Mouse (Mus musculus): ENCODE data around the gene Epha1. TPM values are rescaled to one million over a fixed set of nuclear protein-coding genes. Genes with fewer than 3 reads are reported as not detected.

Epha1 gene
- polyA plus RNA-seq, 1 experiment from 2014 or later: 13.7 TPM

DNA sequence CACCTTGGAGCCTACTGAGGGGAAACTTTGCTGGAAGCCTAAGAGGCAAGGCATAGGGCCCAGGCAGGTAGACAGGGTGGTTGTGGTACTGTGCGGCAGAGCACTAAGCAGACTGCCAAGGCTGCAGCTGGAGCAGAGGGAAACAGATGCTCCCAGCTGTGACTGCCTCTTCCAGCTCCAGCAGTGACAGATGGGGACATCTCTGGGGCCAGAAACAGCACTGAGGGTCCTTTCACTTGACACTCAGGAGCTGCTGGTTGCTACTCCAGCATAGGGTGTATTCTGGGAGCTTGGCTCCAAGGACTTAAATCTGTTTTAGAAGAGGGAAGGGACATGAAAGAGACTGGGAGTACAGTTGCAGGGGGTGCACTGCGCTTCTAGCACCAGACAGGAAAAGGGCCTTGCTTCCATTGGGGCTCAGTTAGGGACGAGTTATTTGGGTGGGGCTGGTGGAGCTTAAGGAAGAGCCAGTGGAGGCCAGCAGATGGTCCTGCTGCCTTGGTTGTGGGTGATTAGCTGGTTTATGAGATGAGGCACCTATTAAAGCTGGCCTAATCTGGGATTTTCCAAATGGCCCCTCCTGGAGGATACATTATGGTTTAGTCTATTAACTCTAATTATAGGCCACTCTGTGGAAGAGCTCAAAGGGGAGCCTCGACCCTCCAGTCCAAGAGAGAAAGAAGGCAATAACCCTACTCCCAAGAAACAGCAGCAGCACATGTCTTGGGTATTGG, 2.3 kb downstream of the Epha1 start:
- no peaks in the 10 kb centered on the region; the same call in 1 of the 2 replicates for H3K36me3 ChIP-seq (ENCODE audit: control insufficient read depth, insufficient read depth)
- H3K9me3 ChIP-seq (ENCODE audit: control insufficient read depth): no peaks in the 10 kb centered on the region
- no peak for ATAC-seq
- H3K27me3 ChIP-seq (replicated peaks; ENCODE audit: control insufficient read depth, insufficient read depth, low read length): no peaks in the 10 kb centered on the region
- peaks cover 4% of the 10 kb centered on the region; the same call in 1 of the 2 replicates for H3K4me1 ChIP-seq (replicated peaks; ENCODE audit: control insufficient read depth, insufficient read depth, low read length)
- H3K4me2 ChIP-seq (replicated peaks; ENCODE audit: low read depth): no peak overlapping the region
- no peak overlapping the region for H3K9ac ChIP-seq (ENCODE audit: low read depth, low read length)
- 61% methylated on average over 4 of the region's 4 CpGs for WGBS
- peak overlapping the region; percentile 68 for H3K27ac ChIP-seq (ENCODE audit: low read depth, low read length)
- H3K4me3 ChIP-seq (ENCODE audit: low read depth, low read length): no peak overlapping the region
- TF ChIP-seq CTCF (IDR thresholded peaks at IDR 0.05; ENCODE audit: low read depth): no peak

- no peak for TF ChIP-seq CTCF (IDR thresholded peaks at IDR 0.05; ENCODE audit: low read depth)
- peak; percentile 80 for ATAC-seq
- Histone ChIP-seq H3K9me3 (ENCODE audit: control insufficient read depth) (no peaks in the 10 kb centered on the region), H3K4me1 (replicated peaks; ENCODE audit: control insufficient read depth, insufficient read depth, low read length) (peaks cover 4% of the 10 kb centered on the region; the same call in 1 of the 2 replicates), H3K4me2 (replicated peaks; ENCODE audit: low read depth) (no peak overlapping the region), H3K9ac (ENCODE audit: low read depth, low read length) (no peak overlapping the region), H3K27ac (ENCODE audit: low read depth, low read length) (0 out of 2 replicates have a peak overlapping the region, but pooled peaks have one; percentile 23), H3K27me3 (replicated peaks; ENCODE audit: control insufficient read depth, insufficient read depth, low read length) (no peaks in the 10 kb centered on the region), H3K4me3 (ENCODE audit: low read depth, low read length) (no peak overlapping the region), H3K36me3 (ENCODE audit: control insufficient read depth, insufficient read depth) (peaks cover 1% of the 10 kb centered on the region; the same call in 1 of the 2 replicates)
- WGBS: 22% methylated on average over 3 of the region's 3 CpGs
These were observed 3.2 kb downstream of the Epha1 start for GRCm38 (mm10) chr6:42369870-42370269.

GRCm38 (mm10) chr6:42365215-42365614, 7.9 kb downstream of the Epha1 start:
- TF ChIP-seq CTCF (IDR thresholded peaks at IDR 0.05; ENCODE audit: low read depth): no peak
- 90% methylated on average over 6 of the region's 6 CpGs for WGBS
- no peak for ATAC-seq
- no peak overlapping the region for H3K9ac ChIP-seq (ENCODE audit: low read depth, low read length)
- no peaks in the 10 kb centered on the region for H3K27me3 ChIP-seq (replicated peaks; ENCODE audit: control insufficient read depth, insufficient read depth, low read length)
- peaks cover 41% of the 10 kb centered on the region for H3K36me3 ChIP-seq (ENCODE audit: control insufficient read depth, insufficient read depth)
- no peak overlapping the region for H3K4me2 ChIP-seq (replicated peaks; ENCODE audit: low read depth)
- H3K4me1 ChIP-seq (replicated peaks; ENCODE audit: control insufficient read depth, insufficient read depth, low read length): no peaks in the 10 kb centered on the region
- H3K27ac ChIP-seq (ENCODE audit: low read depth, low read length): no peak overlapping the region
- no peaks in the 10 kb centered on the region for H3K9me3 ChIP-seq (ENCODE audit: control insufficient read depth)
- no peak overlapping the region for H3K4me3 ChIP-seq (ENCODE audit: low read depth, low read length)

- no peaks in the 10 kb centered on the region for H3K9me3 ChIP-seq (ENCODE audit: control insufficient read depth)
- no peak overlapping the region for H3K4me2 ChIP-seq (replicated peaks; ENCODE audit: low read depth)
- H3K4me3 ChIP-seq (ENCODE audit: low read depth, low read length): no peak overlapping the region
- no peaks in the 10 kb centered on the region for H3K4me1 ChIP-seq (replicated peaks; ENCODE audit: control insufficient read depth, insufficient read depth, low read length)
- no peak overlapping the region for H3K9ac ChIP-seq (ENCODE audit: low read depth, low read length)
- H3K27ac ChIP-seq (ENCODE audit: low read depth, low read length): no peak overlapping the region
- TF ChIP-seq CTCF (IDR thresholded peaks at IDR 0.05; ENCODE audit: low read depth): no peak
- WGBS: 93% methylated on average over 15 of the region's 15 CpGs
- ATAC-seq: no peak
- peaks cover 48% of the 10 kb centered on the region for H3K36me3 ChIP-seq (ENCODE audit: control insufficient read depth, insufficient read depth)
- H3K27me3 ChIP-seq (replicated peaks; ENCODE audit: control insufficient read depth, insufficient read depth, low read length): no peaks in the 10 kb centered on the region
These were observed 8.5 kb downstream of the Epha1 start for GRCm38 (mm10) chr6:42364607-42365006.

- no peak overlapping the region for H3K9ac ChIP-seq (ENCODE audit: low read depth, low read length)
- TF ChIP-seq CTCF (IDR thresholded peaks at IDR 0.05; ENCODE audit: low read depth): no peak
- no peak overlapping the region for H3K4me3 ChIP-seq (ENCODE audit: low read depth, low read length)
- H3K36me3 ChIP-seq (ENCODE audit: control insufficient read depth, insufficient read depth): peaks cover 53% of the 10 kb centered on the region
- H3K4me2 ChIP-seq (replicated peaks; ENCODE audit: low read depth): no peak overlapping the region
- ATAC-seq: no peak
- 90% methylated on average over 4 of the region's 4 CpGs for WGBS
- no peaks in the 10 kb centered on the region for H3K9me3 ChIP-seq (ENCODE audit: control insufficient read depth)
- no peak overlapping the region for H3K27ac ChIP-seq (ENCODE audit: low read depth, low read length)
- H3K27me3 ChIP-seq (replicated peaks; ENCODE audit: control insufficient read depth, insufficient read depth, low read length): no peaks in the 10 kb centered on the region
- H3K4me1 ChIP-seq (replicated peaks; ENCODE audit: control insufficient read depth, insufficient read depth, low read length): no peaks in the 10 kb centered on the region
These were observed 9.0 kb downstream of the Epha1 start for GRCm38 (mm10) chr6:42364066-42364465.

GRCm38 (mm10) chr6:42362974-42363373, 10.1 kb downstream of the Epha1 start:
- H3K36me3 ChIP-seq (ENCODE audit: control insufficient read depth, insufficient read depth): peaks cover 64% of the 10 kb centered on the region

More at GRCm38 (mm10) chr6:42362974-42363373, 10.1 kb downstream of the Epha1 start:
- TF ChIP-seq CTCF (IDR thresholded peaks at IDR 0.05; ENCODE audit: low read depth): no peak
- WGBS: 64% methylated on average over 3 of the region's 3 CpGs
- H3K4me1 ChIP-seq (replicated peaks; ENCODE audit: control insufficient read depth, insufficient read depth, low read length): no peaks in the 10 kb centered on the region
- no peaks in the 10 kb centered on the region for H3K9me3 ChIP-seq (ENCODE audit: control insufficient read depth)
- no peak overlapping the region for H3K27ac ChIP-seq (ENCODE audit: low read depth, low read length)
- H3K4me2 ChIP-seq (replicated peaks; ENCODE audit: low read depth): no peak overlapping the region
- no peaks in the 10 kb centered on the region for H3K27me3 ChIP-seq (replicated peaks; ENCODE audit: control insufficient read depth, insufficient read depth, low read length)
- H3K4me3 ChIP-seq (ENCODE audit: low read depth, low read length): no peak overlapping the region
- ATAC-seq: no peak
- H3K9ac ChIP-seq (ENCODE audit: low read depth, low read length): no peak overlapping the region
